Mouse (Mus musculus) Patski (cell line): Measurements from ENCODE around the gene Rhobtb3. TPM values are rescaled to one million over a fixed set of nuclear protein-coding genes. Genes with fewer than 3 reads are reported as not detected.
A peak's percentile ranks its signal among the peaks of the same experiment; 100 is the strongest.

ENCODE experiments used
- ATAC-seq: fragments of 100-300 bp; one replicate; pipeline ENCODE4 v1.8.0; 2021
- CTCF ChIA-PET: fragments of 350-600 bp; sonication (Branson Sonifier 250); formaldehyde crosslinking; loops from one replicate; lab custom pipeline; 2022; ENCODE audit warnings: inconsistent platforms; lab: Charles Lee
- POLR2A ChIA-PET: fragments of 350-600 bp; sonication (Branson Sonifier 250); formaldehyde crosslinking; loops from one replicate; lab custom pipeline; 2022; ENCODE audit warnings: antibody characterized with exemption, inconsistent platforms; lab: Charles Lee
- DNase-seq: peaks from one replicate; pipeline ENCODE4 v3.0.0-alpha.2; 2011; ENCODE audit warnings: low read depth, low spot score
- H3K27me3 ChIP-seq: fragments of 371-371 bp; one replicate; pipeline ENCODE4 v1.5.1; 2021
- CTCF ChIP-seq: fragments of 100-300 bp; IDR thresholded peaks from one replicate; pipeline ENCODE4 v1.5.1; 2021
- in situ Hi-C: fragments of 300-500 bp; cut with MboI; formaldehyde crosslinking; loops from 3 replicates; pipeline ENCODE4 v1.11.1; 2018; ENCODE audit warnings: low pct_unique_long_range_greater_than_20kb, mixed read lengths
- polyA plus RNA-seq: library from polyadenylated mRNA; unstranded; gene quantifications from one replicate; pipeline ENCODE4 v1.2.3, GENCODE M21; 2021

Gene Rhobtb3
- polyA plus RNA-seq, 1 experiment from 2014 or later, result 36.4 TPM

GRCm38 (mm10) chr13:75840752-75841285 lies 102.9 kb downstream of the Rhobtb3 start:
- ChIA-PET POLR2A (interaction anchor here (0.8 to 1.5 kb wide), 3 partner anchors 15 to 62 kb away, joined by 3 to 4 read pairs (median 3); no protein-coding TSS in a partner anchor), CTCF (interaction anchor here (1.3 to 1.5 kb wide), 4 partner anchors 28 to 614 kb away, joined by 3 to 5 read pairs (median 4); no protein-coding TSS in a partner anchor)
- in situ Hi-C loops, result no loop called here
- H3K27me3 ChIP-seq, result no peaks in the 10 kb centered on the region
- DNase-seq (no peak), ATAC-seq (no peak)
- no peak for TF ChIP-seq CTCF

- in situ Hi-C loops, result no loop called here
- peak; percentile 98 for ATAC-seq
- peak; percentile 54 for DNase-seq
- ChIA-PET POLR2A (interaction anchor here (0.8 to 1.5 kb wide), 3 partner anchors 14 to 61 kb away, joined by 3 read pairs; no protein-coding TSS in a partner anchor), CTCF (interaction anchor here (0.8 to 1.7 kb wide), 4 partner anchors 29 to 80 kb away, joined by 3 read pairs; no protein-coding TSS in a partner anchor)
- no peaks in the 10 kb centered on the region for H3K27me3 ChIP-seq
- TF ChIP-seq CTCF, result no peak
Observed at GRCm38 (mm10) chr13:75839719-75840481, 103.8 kb downstream of the Rhobtb3 start, which contains the start of gene Glrx. Gene Glrx, plus strand, starts transcription at chr13:75839868.

- ChIA-PET CTCF (interaction anchor here (1.7 kb wide), 1 partner anchor 32 kb away, joined by 3 read pairs; no protein-coding TSS in a partner anchor), POLR2A (no interaction called here)
- in situ Hi-C loops, result no loop called here
Observed at GRCm38 (mm10) chr13:75838506-75838905, 105.2 kb downstream of the Rhobtb3 start.

GRCm38 (mm10) chr13:75835461-75835860 lies 108.3 kb downstream of the Rhobtb3 start:
- in situ Hi-C loops, result no loop called here
- no peak for ATAC-seq
- ChIA-PET CTCF (no interaction called here), POLR2A (no interaction called here)
- DNase-seq, result no peak
- H3K27me3 ChIP-seq, result no peaks in the 10 kb centered on the region
- no peak for TF ChIP-seq CTCF

More at GRCm38 (mm10) chr13:75838506-75838905, 105.2 kb downstream of the Rhobtb3 start:
- H3K27me3 ChIP-seq, result no peaks in the 10 kb centered on the region
- DNase-seq, result no peak
- no peak for ATAC-seq
- TF ChIP-seq CTCF, result no peak

- CTCF ChIA-PET, result no interaction called here
- POLR2A ChIA-PET, result no interaction called here
- no peak for TF ChIP-seq CTCF
- ATAC-seq, result peak; percentile 57
- H3K27me3 ChIP-seq, result no peaks in the 10 kb centered on the region
- in situ Hi-C loops, result no loop called here
- no peak for DNase-seq
Observed at GRCm38 (mm10) chr13:75833499-75833898, 110.2 kb downstream of the Rhobtb3 start.

- DNase-seq, result no peak
- ChIA-PET CTCF (no interaction called here), POLR2A (no interaction called here)
- ATAC-seq, result no peak
- in situ Hi-C loops, result no loop called here
- H3K27me3 ChIP-seq, result no peaks in the 10 kb centered on the region
- TF ChIP-seq CTCF, result no peak
Observed at GRCm38 (mm10) chr13:75832697-75833096, 111.0 kb downstream of the Rhobtb3 start.

GRCm38 (mm10) chr13:75831710-75832109 lies 112.0 kb downstream of the Rhobtb3 start:
- in situ Hi-C loops, result no loop called here
- ATAC-seq, result no peak
- TF ChIP-seq CTCF, result no peak
- CTCF ChIA-PET, result no interaction called here
- no peak for DNase-seq
- H3K27me3 ChIP-seq, result no peaks in the 10 kb centered on the region
- POLR2A ChIA-PET, result no interaction called here

GRCm38 (mm10) chr13:75830708-75831107 lies 113.0 kb downstream of the Rhobtb3 start:
- ChIA-PET CTCF (interaction anchor here (1.0 kb wide), 1 partner anchor 10 kb away, joined by 3 read pairs; no protein-coding TSS in a partner anchor), POLR2A (no interaction called here)
- in situ Hi-C loops, result no loop called here
- ATAC-seq, result no peak
- no peaks in the 10 kb centered on the region for H3K27me3 ChIP-seq
- no peak for TF ChIP-seq CTCF
- no peak for DNase-seq

- ATAC-seq (no peak), DNase-seq (no peak)
- in situ Hi-C loops, result no loop called here
- TF ChIP-seq CTCF, result no peak
- POLR2A ChIA-PET, result interaction anchor here (1.3 kb wide), 1 partner anchor 15 kb away, joined by 3 read pairs; the partner anchor contains the start of gene Glrx
- CTCF ChIA-PET, result no interaction called here
- H3K27me3 ChIP-seq, result no peaks in the 10 kb centered on the region
Observed at GRCm38 (mm10) chr13:75825388-75825787, 118.3 kb downstream of the Rhobtb3 start.

GRCm38 (mm10) chr13:75824611-75825319 lies 119.0 kb downstream of the Rhobtb3 start:
- in situ Hi-C loops, result no loop called here
- TF ChIP-seq CTCF, result no peak
- DNase-seq, result no peak

More at GRCm38 (mm10) chr13:75824611-75825319, 119.0 kb downstream of the Rhobtb3 start:
- H3K27me3 ChIP-seq, result no peaks in the 10 kb centered on the region
- peak; percentile 95 for ATAC-seq
- CTCF ChIA-PET, result no interaction called here
- POLR2A ChIA-PET, result interaction anchor here (0.5 to 1.3 kb wide), 2 partner anchors 15 to 119 kb away, joined by 3 read pairs; partner anchors contain the start of gene Glrx
